Mouse (Mus musculus): ENCODE measurements around the gene Pde6h.

- TF ChIP-seq POLR2A (IDR thresholded peaks at IDR 0.05; ENCODE audit: low read depth, low read length), result no peak
- TF ChIP-seq USF1 (IDR thresholded peaks at IDR 0.05; ENCODE audit: low read depth, low read length), result no peak
- no peak for TF ChIP-seq CHD2 (IDR thresholded peaks at IDR 0.05; ENCODE audit: low read length)
- TF ChIP-seq ZNF384 (IDR thresholded peaks at IDR 0.05; ENCODE audit: low read depth, low read length), result no peak
- no peak for TF ChIP-seq CTCF (conservative IDR thresholded peaks at IDR 0.05 in 1 of 2, IDR thresholded peaks at IDR 0.05 in 1 of 2; ENCODE audit: low read depth in 2 of 2, low read length in 2 of 2)
- no peak for TF ChIP-seq UBTF (IDR thresholded peaks at IDR 0.05; ENCODE audit: low read depth, low read length)
Measured at GRCm38 (mm10) chr6:136917885-136918284, 5.7 kb upstream of the Pde6h start.
